Mouse (Mus musculus) central nervous system, embryonic 18 days (tissue): Measurements from ENCODE around the gene Lpcat2b. TPM values are rescaled to one million over a fixed set of nuclear protein-coding genes. Genes with fewer than 3 reads are reported as not detected.

Source experiments
- polyA plus RNA-seq: library from polyadenylated mRNA; depleted of rRNA; stranded (reverse); fragments of >200 nt; gene quantifications from 2 replicates; pipeline ENCODE4 v1.2.3, GENCODE M21; 2012; rRNA removed

Gene Lpcat2b
- 0.03 TPM in 1 of 2 replicates, not detected in the other for polyA plus RNA-seq

GRCm38 (mm10) chr5:107431249-107431648 is at the start of gene Lpcat2b:
Lpcat2b (plus strand) TSS chr5:107431549.

DNA sequence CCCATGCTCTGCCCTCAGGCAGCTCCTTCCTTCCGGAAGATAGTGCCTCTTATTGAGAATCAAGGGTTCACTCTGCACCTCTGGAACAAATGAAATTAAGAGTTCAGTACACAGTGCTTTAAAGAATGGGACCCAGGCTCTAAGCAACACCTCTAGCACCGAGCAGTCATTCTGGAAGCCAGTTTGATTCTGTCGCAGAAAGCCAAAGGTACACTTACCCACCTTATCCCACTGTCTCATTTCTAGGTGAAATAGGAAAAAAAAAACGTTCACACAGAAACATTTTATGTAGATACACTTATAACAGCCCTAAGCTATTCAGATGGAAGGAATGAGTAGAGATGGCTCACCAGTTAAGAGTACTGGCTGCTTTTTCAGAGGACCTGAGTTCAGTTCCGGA is 28.9 kb upstream of the Lpcat2b start, which contains the start of gene Ephx4:
Gene Ephx4, plus strand, starts transcription at position 301 of the 400 bp plus-strand sequence.

GRCm38 (mm10) chr5:107437464-107438281 is 6.3 kb downstream of the Lpcat2b start, which contains the start of gene Btbd8:
Btbd8 (plus strand) TSS chr5:107437997.

Other genes with a start within 250 kb of the Lpcat2b start
- 3.7 and 4.2 TPM in 2 replicates for gene Tgfbr3, start 141.9 kb upstream of the Lpcat2b start, polyA plus RNA-seq
- gene Brdt, start 100.4 kb upstream of the Lpcat2b start, polyA plus RNA-seq: 6.3 and 6.4 TPM in 2 replicates
- gene Ephx4, start 28.8 kb upstream of the Lpcat2b start, polyA plus RNA-seq: 10.0 and 10.3 TPM in 2 replicates
- gene Btbd8, start 6.4 kb downstream of the Lpcat2b start, polyA plus RNA-seq: 24.9 and 26.3 TPM in 2 replicates
- 0.23 and 0.45 TPM in 2 replicates for gene Gm42669, start 76.1 kb downstream of the Lpcat2b start, polyA plus RNA-seq
- gene 1700028K03Rik, start 103.2 kb downstream of the Lpcat2b start, polyA plus RNA-seq: 0.27 and 0.37 TPM in 2 replicates
- gene Rpap2, start 165.8 kb downstream of the Lpcat2b start, polyA plus RNA-seq: 12.0 and 13.0 TPM in 2 replicates
- 20.4 and 21.7 TPM in 2 replicates for gene Glmn, start 166.3 kb downstream of the Lpcat2b start, polyA plus RNA-seq